Mouse (Mus musculus) T-cell, adult 66 days (primary cell): ENCODE results near the gene Aptx. TPM values are rescaled to one million over a fixed set of nuclear protein-coding genes. Genes with fewer than 3 reads are reported as not detected.

Experiments used
- total RNA-seq, 2 experiments: library from RNA; stranded (reverse); gene quantifications; 3 replicates in 1 of 2; 4 replicates in 1 of 2; pipeline ENCODE4 v1.2.4; 2023

Gene Aptx
- 10 to 100 TPM; 25.3 to 26.3 TPM for total RNA-seq

DNA sequence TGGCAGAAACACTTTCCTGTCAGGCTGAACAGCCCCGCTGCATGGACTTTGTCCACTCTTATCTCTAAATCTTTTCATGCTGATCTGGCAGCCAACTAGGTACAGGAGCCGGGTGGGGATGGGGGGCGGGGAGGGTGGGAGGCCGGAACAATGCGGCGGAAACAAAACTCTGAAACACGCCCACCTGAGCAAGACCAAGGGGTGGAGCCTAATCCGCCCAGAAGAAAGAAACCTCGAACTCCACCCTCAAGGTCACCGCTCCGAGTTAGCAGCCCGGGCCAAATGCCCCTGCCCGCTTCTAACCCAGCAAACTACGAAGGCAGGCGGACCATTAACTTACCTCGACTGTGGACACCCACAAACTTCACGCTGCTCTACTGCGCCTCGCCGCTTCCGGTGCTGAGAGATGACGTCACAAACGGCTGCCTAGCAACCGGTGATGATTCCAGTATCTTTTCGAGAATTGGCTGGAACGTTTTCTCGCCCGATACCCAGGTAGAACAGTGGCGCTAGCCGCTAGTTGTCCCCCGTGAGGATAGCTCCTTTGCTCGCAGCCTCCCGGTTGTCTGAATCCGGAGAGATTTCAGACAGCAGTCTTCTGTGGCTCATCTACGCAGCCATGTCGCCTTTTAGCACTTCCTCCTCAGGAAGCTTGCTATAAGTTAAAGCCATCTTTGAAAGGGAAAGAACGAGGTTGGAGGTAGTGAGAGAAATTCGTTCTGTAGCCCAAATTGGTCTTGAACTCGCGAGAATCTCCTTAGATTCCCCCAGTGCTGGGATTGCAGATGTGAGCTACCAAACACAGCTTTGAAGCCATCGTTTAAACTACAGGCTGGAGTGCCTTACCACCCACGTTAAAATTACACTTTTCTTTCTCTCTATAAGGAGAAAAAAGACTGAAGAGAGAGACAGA, at the start of gene Aptx:
Aptx (minus strand) TSS at position 398 of the 913 bp plus-strand sequence.

GRCm38 (mm10) chr4:40722011-40722666, 19.1 kb upstream of the Aptx start, which contains the start of gene Dnaja1:
Dnaja1 (plus strand) TSS chr4:40722150.

Other genes starting within 250 kb of the Aptx start
- not detected for gene Tmem215, start 231.0 kb downstream of the Aptx start, total RNA-seq
- 100 to 1,000 TPM; 410 to 472 TPM for gene Dnaja1, start 19.0 kb upstream of the Aptx start, total RNA-seq
- gene Smu1, start 54.7 kb upstream of the Aptx start, total RNA-seq = 10 to 100 TPM; 67.6 to 78.7 TPM
- 10 to 100 TPM; 81.8 to 81.9 TPM for gene B4galt1, start 150.8 kb upstream of the Aptx start, total RNA-seq
- not detected for gene Spink4, start 216.9 kb upstream of the Aptx start, total RNA-seq
- 10 to 100 TPM; 70.6 to 79.1 TPM for gene Bag1, start 245.1 kb upstream of the Aptx start, total RNA-seq
- gene Chmp5, start 245.2 kb upstream of the Aptx start, total RNA-seq = 10 to 100 TPM; 28.3 to 36.3 TPM